Mouse (Mus musculus) G1E (cell line): ENCODE data around the gene Sncb. TPM values are rescaled to one million over a fixed set of nuclear protein-coding genes. Genes with fewer than 3 reads are reported as not detected.

ENCODE experiments used
- ATAC-seq: 2 replicates; pipeline ENCODE4 v1.8.0; 2016; ENCODE audit warnings: mild to moderate bottlenecking; ENCODE audit not compliant: insufficient number of reproducible peaks, poor library complexity, low FRiP score, severe bottlenecking; ENCODE audit errors: extremely low read depth
- DNase-seq: peaks from one replicate; pipeline ENCODE4 v3.0.0; 2012; ENCODE audit warnings: low spot score
- H3K27me3 ChIP-seq: 2 replicates; pipeline ENCODE4 v1.6.1; 2012; ENCODE audit warnings: mild to moderate bottlenecking, low read length, inconsistent platforms; ENCODE audit not compliant: insufficient read depth
- H3K36me3 ChIP-seq: replicated peaks from 2 replicates; pipeline ENCODE3; 2012; ENCODE audit warnings: mild to moderate bottlenecking, inconsistent platforms
- H3K4me1 ChIP-seq: 2 replicates; pipeline ENCODE4 v1.6.1; 2012; ENCODE audit warnings: low read depth, low read length, inconsistent platforms, mixed read lengths; ENCODE audit not compliant: insufficient read depth
- H3K4me3 ChIP-seq: 2 replicates; pipeline ENCODE4 v1.5.1; 2012; ENCODE audit warnings: low read depth, mild to moderate bottlenecking, inconsistent platforms, low read length, moderate library complexity, mixed read lengths
- H3K9me3 ChIP-seq: replicated peaks from 2 replicates; pipeline ENCODE4 v1.6.1; 2012; ENCODE audit warnings: inconsistent platforms
- CTCF ChIP-seq: IDR thresholded peaks from 2 replicates; pipeline ENCODE4 v1.5.1; 2012; ENCODE audit warnings: low read depth, low read length, inconsistent platforms, mixed read lengths
- GATA1 ChIP-seq: IDR thresholded peaks from 2 replicates; pipeline ENCODE4 v1.6.1; 2012; ENCODE audit warnings: borderline replicate concordance, low read length, inconsistent platforms, mixed read lengths
- GATA2 ChIP-seq: IDR thresholded peaks from 2 replicates; pipeline ENCODE4 v1.6.1; 2012; ENCODE audit warnings: low read depth, low read length, inconsistent platforms, borderline replicate concordance
- POLR2AphosphoS5 ChIP-seq: IDR thresholded peaks from 2 replicates; pipeline ENCODE4 v1.6.1; 2012; ENCODE audit warnings: low read depth, low read length, inconsistent platforms; ENCODE audit not compliant: insufficient replicate concordance
- TAL1 ChIP-seq: conservative IDR thresholded peaks from 2 replicates; pipeline ENCODE4 v1.6.1; 2012; ENCODE audit warnings: low read depth, low read length, inconsistent platforms, mixed read lengths
- polyA plus RNA-seq: library from polyadenylated mRNA; stranded (reverse); fragments of >175 nt; gene quantifications from 2 replicates; pipeline ENCODE4 v1.2.3, GENCODE M21; 2012
- total RNA-seq, 2 experiments: library from RNA; stranded (forward) in 1 of 2; stranded (reverse) in 1 of 2; fragments of 200-1000 nt in 1 of 2; fragments of >200 nt in 1 of 2; fragmentation: Nextera tagmentation in 1 of 2; gene quantifications; 2 replicates each; pipeline ENCODE4 v1.2.3; 2014 to 2017

Gene Sncb
- total and polyA plus RNA-seq, 3 experiments: not detected

- Histone ChIP-seq H3K36me3 (no peaks in the 10 kb centered on the region), H3K9me3 (no peaks in the 10 kb centered on the region), H3K4me3 (no peak overlapping the region), H3K27me3 (no peaks in the 10 kb centered on the region; the same call in 1 of the 2 replicates), H3K4me1 (no peaks in the 10 kb centered on the region)
- no peak for TF ChIP-seq GATA1
- TF ChIP-seq POLR2AphosphoS5: no peak
- no peak for TF ChIP-seq CTCF
- TF ChIP-seq GATA2: no peak
- TF ChIP-seq TAL1: no peak
- DNase-seq (no peak), ATAC-seq (no peak)
Measured at GRCm38 (mm10) chr13:54756156-54756712, 10.2 kb downstream of the Sncb start.

DNA sequence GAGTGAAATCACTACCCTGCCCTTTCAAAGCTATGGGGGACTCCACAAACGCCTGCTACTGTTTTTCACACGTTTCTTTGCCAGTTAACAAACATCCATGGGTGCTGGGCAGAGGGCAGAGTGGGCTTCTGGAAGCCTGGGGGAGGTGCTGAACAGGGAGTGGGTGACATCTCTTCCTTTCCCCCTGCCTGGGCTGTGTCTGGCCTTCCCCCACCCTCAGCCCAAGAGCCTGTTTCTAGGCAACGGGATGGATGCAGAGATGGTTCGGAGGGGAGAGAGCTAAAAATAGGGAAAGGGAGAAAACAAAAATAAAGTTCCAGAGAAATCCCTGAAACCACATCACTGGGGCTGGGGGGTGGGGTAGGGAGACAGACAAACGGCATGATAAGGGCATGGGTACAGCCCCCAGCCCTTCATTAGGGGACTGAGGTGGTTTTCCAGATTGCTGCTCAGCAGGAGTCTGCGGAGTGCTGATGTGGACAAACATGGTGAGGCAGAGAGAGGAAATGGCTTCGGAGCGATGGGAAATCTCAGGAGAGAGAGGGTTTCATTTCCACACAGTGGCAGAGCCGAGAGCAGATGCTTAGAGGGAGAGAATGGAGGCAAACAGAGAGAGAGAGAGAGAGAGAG is 11.1 kb downstream of the Sncb start:
- no peak for DNase-seq
- ATAC-seq: no peak
- H3K4me1 ChIP-seq: no peaks in the 10 kb centered on the region
- H3K9me3 ChIP-seq: no peaks in the 10 kb centered on the region
- no peak overlapping the region for H3K4me3 ChIP-seq
- no peaks in the 10 kb centered on the region; the same call in 1 of the 2 replicates for H3K27me3 ChIP-seq
- TF ChIP-seq TAL1 (no peak), POLR2AphosphoS5 (no peak), GATA1 (no peak), GATA2 (no peak), CTCF (no peak)
- H3K36me3 ChIP-seq: no peaks in the 10 kb centered on the region

DNA sequence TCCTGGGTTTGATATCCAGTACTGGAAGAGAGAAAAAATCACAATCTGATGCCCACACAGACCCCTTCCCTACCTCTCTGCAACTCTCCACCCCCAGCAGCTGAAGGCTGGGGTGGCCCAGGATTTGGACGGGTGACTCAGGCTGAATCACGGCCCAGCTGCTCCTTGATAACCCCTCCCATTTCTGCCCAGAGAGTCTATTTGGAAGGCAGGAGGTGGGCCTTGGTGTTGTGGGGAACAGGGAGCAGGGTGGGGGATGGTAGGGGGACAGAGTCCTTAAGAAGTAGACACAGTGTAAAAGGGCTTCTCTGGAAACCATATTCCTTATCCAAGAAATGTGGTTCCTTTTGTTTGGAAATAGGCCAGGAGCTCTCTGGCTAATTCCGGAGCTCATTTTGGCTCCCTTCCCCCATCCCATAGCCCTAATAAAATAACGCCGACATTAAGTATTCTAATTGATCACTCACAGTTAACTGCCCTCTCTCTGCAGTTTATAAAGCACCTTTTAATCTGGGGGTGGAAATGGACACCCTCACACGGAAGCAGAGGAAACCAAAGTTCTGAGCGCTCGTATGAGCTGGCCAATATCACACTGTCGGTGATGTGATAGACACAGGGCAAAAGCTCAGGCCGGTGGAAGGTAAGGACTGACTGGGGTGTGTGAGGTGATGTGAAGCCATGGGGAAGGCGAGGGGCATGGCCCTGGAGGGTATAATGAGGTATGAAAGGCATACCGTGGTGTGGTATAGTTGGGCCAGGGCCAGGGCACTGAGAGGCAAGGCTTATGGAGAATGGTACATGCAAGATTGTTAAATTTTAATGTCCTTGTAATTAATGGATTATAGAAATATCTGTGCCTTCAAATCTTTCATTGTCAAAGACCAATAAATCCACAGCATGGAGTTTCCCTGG is 12.0 kb downstream of the Sncb start:
- no peak for TF ChIP-seq GATA1
- no peak for TF ChIP-seq POLR2AphosphoS5
- TF ChIP-seq GATA2: no peak
- no peak for TF ChIP-seq CTCF
- no peak for TF ChIP-seq TAL1
- Histone ChIP-seq H3K9me3 (peaks cover 7% of the 10 kb centered on the region), H3K4me3 (no peak overlapping the region), H3K36me3 (no peaks in the 10 kb centered on the region), H3K27me3 (no peaks in the 10 kb centered on the region; the same call in 1 of the 2 replicates), H3K4me1 (no peaks in the 10 kb centered on the region)
- ATAC-seq: no peak
- no peak for DNase-seq

- no peaks in the 10 kb centered on the region for H3K4me1 ChIP-seq
- no peaks in the 10 kb centered on the region for H3K36me3 ChIP-seq
- no peak for ATAC-seq
- no peak overlapping the region; the same call in 1 of the 2 replicates for H3K4me3 ChIP-seq
- peaks cover 14% of the 10 kb centered on the region for H3K9me3 ChIP-seq
- DNase-seq: no peak
- TF ChIP-seq GATA1: no peak
- no peak for TF ChIP-seq GATA2
- no peak for TF ChIP-seq TAL1
- no peak for TF ChIP-seq CTCF
- no peak for TF ChIP-seq POLR2AphosphoS5
- H3K27me3 ChIP-seq: no peaks in the 10 kb centered on the region; the same call in 1 of the 2 replicates
Measured at GRCm38 (mm10) chr13:54753733-54754132, 12.7 kb downstream of the Sncb start.

- Histone ChIP-seq H3K36me3 (no peaks in the 10 kb centered on the region), H3K9me3 (peaks cover 15% of the 10 kb centered on the region), H3K4me1 (no peaks in the 10 kb centered on the region), H3K4me3 (no peak overlapping the region), H3K27me3 (no peaks in the 10 kb centered on the region)
- ATAC-seq: no peak
- DNase-seq: no peak
- TF ChIP-seq CTCF (no peak), POLR2AphosphoS5 (no peak), GATA1 (no peak), GATA2 (no peak), TAL1 (no peak)
Measured at GRCm38 (mm10) chr13:54752656-54753055, 13.7 kb downstream of the Sncb start.

- Histone ChIP-seq H3K9me3 (peaks cover 15% of the 10 kb centered on the region), H3K27me3 (no peaks in the 10 kb centered on the region), H3K36me3 (no peaks in the 10 kb centered on the region), H3K4me1 (no peaks in the 10 kb centered on the region), H3K4me3 (no peak overlapping the region)
- DNase-seq (no peak), ATAC-seq (no peak)
- TF ChIP-seq TAL1 (no peak), POLR2AphosphoS5 (no peak), GATA2 (no peak), GATA1 (no peak), CTCF (no peak)
Measured at GRCm38 (mm10) chr13:54750699-54751098, 15.7 kb downstream of the Sncb start.
